ENCODE assay signal across 9 mouse cellular contexts in genomic region chr11:116021328-116022220, GRCm38 (mm10). TPM values are rescaled to one million over a fixed set of nuclear protein-coding genes. Genes with fewer than 3 reads are reported as not detected.
DNase-seq lines count a peak whose midpoint lies in the region; ATAC-seq lines count a peak whose summit lies in the region.
"Had no signal": no experiment of that assay in that cellular context is flagged by ENCODE, and none has a peak within 500 bp of the region (broad histone marks: within the 10 kb centered on the region; RNA-seq: fewer than 3 reads in every experiment).

No protein-coding gene starts in this region.

- no peak for ATAC-seq in liver, embryonic 11.5 days (replicated peaks; ENCODE audit: low FRiP score)
- no peak for ATAC-seq in embryonic facial prominence, embryonic 11.5 days (replicated peaks; ENCODE audit: insufficient number of reproducible peaks, low FRiP score, low TSS enrichment, low read depth)
- no peak for ATAC-seq in neural tube, embryonic 15.5 days (ENCODE audit: low FRiP score)
- no peak for ATAC-seq in inflammation-experienced regulatory T-cells, adult 6 months

- peaks cover 7% of the 10 kb centered on the region; the same call in 1 of the 2 replicates for H3K36me3 ChIP-seq in liver, embryonic 11.5 days (ENCODE audit: control insufficient read depth, insufficient read depth, low read length)
- H3K36me3 ChIP-seq in embryonic facial prominence, embryonic 11.5 days (replicated peaks; ENCODE audit: control insufficient read depth, insufficient read depth, low read depth, low read length) = no peaks in the 10 kb centered on the region
- H3K36me3 ChIP-seq in limb, embryonic 10.5 days = peaks cover 33% of the 10 kb centered on the region
- peaks cover 17% of the 10 kb centered on the region for H3K36me3 ChIP-seq in neural tube, embryonic 15.5 days

- H3K4me1 ChIP-seq in liver, embryonic 11.5 days (replicated peaks; ENCODE audit: control insufficient read depth, insufficient read depth, low read length) = peaks cover 8% of the 10 kb centered on the region; the same call in 1 of the 2 replicates
- H3K4me1 ChIP-seq in embryonic facial prominence, embryonic 11.5 days (ENCODE audit: control insufficient read depth, insufficient read depth, low read length) = no peaks in the 10 kb centered on the region
- H3K4me1 ChIP-seq in limb, embryonic 10.5 days = peaks cover 9% of the 10 kb centered on the region
- H3K4me1 ChIP-seq in neural tube, embryonic 15.5 days = peaks cover 15% of the 10 kb centered on the region

- H3K4me2 ChIP-seq in liver, embryonic 11.5 days = no peak overlapping the region; the same call in 1 of the 2 replicates
- no peak overlapping the region; the same call in 1 of the 2 replicates for H3K4me2 ChIP-seq in embryonic facial prominence, embryonic 11.5 days (ENCODE audit: low read depth, low read length)
- peak overlapping the region; percentile 62 for H3K4me2 ChIP-seq in neural tube, embryonic 15.5 days

- H3K27me3 ChIP-seq in liver, embryonic 11.5 days (replicated peaks; ENCODE audit: control insufficient read depth, insufficient read depth, low read length) = no peaks in the 10 kb centered on the region
- no peaks in the 10 kb centered on the region for H3K27me3 ChIP-seq in embryonic facial prominence, embryonic 11.5 days (ENCODE audit: control insufficient read depth, insufficient read depth, low read length)
- H3K27me3 ChIP-seq in limb, embryonic 10.5 days (ENCODE audit: low read depth, poor library complexity, severe bottlenecking) = no peaks in the 10 kb centered on the region
- no peaks in the 10 kb centered on the region for H3K27me3 ChIP-seq in neural tube, embryonic 15.5 days (replicated peaks)

- no peaks in the 10 kb centered on the region for H3K9me3 ChIP-seq in liver, embryonic 11.5 days (ENCODE audit: control insufficient read depth, low read length)
- H3K9me3 ChIP-seq in embryonic facial prominence, embryonic 11.5 days (replicated peaks; ENCODE audit: control insufficient read depth, low read length) = no peaks in the 10 kb centered on the region
- H3K9me3 ChIP-seq in limb, embryonic 10.5 days (replicated peaks) = no peaks in the 10 kb centered on the region
- H3K9me3 ChIP-seq in neural tube, embryonic 15.5 days (replicated peaks) = no peaks in the 10 kb centered on the region

- DNase-seq in liver, embryonic 11.5 days (ENCODE audit: low spot score) = no peak
- DNase-seq in liver = no peak
- DNase-seq in embryonic facial prominence, embryonic 11.5 days (ENCODE audit: low spot score) = peak; percentile 37
- DNase-seq in limb, embryonic 10.5 days (ENCODE audit: low spot score) = no peak
- DNase-seq in adrenal gland, postnatal 36 days = no peak
- no peak for DNase-seq in left cerebral cortex, adult 8-10 months (ENCODE audit: low spot score in 2 of 2)
- DNase-seq: heart, postnatal 4 days had no signal

- H3K4me3 ChIP-seq in liver, embryonic 11.5 days (ENCODE audit: low read depth, low read length) = 0 out of 2 replicates have a peak overlapping the region, but pooled peaks have one; percentile 3
- no peak overlapping the region for H3K4me3 ChIP-seq in embryonic facial prominence, embryonic 11.5 days (ENCODE audit: low read depth, low read length)
- peak overlapping the region; percentile 44 for H3K4me3 ChIP-seq in limb, embryonic 10.5 days
- peak overlapping the region; percentile 17 for H3K4me3 ChIP-seq in neural tube, embryonic 15.5 days (replicated peaks)

- no peak overlapping the region for H3K9ac ChIP-seq in liver, embryonic 11.5 days (ENCODE audit: low read depth, low read length)
- H3K9ac ChIP-seq in embryonic facial prominence, embryonic 11.5 days (replicated peaks; ENCODE audit: low read length) = no peak overlapping the region
- H3K9ac ChIP-seq in neural tube, embryonic 15.5 days (replicated peaks) = peak overlapping the region; percentile 27; the same call in 1 of the 2 replicates

- 68% methylated on average over 6 of the region's 6 CpGs for WGBS in liver, embryonic 11.5 days
- WGBS in embryonic facial prominence, embryonic 11.5 days = 87% methylated on average over 6 of the region's 6 CpGs
- 89% methylated on average over 6 of the region's 6 CpGs for WGBS in limb, embryonic 10.5 days
- 82% methylated on average over 6 of the region's 6 CpGs for WGBS in neural tube, embryonic 15.5 days

- no peak overlapping the region for H3K27ac ChIP-seq in liver, embryonic 11.5 days (ENCODE audit: low read depth, low read length)
- H3K27ac ChIP-seq in embryonic facial prominence, embryonic 11.5 days (replicated peaks; ENCODE audit: low read depth, low read length) = no peak overlapping the region
- no peak overlapping the region for H3K27ac ChIP-seq in limb, embryonic 10.5 days
- H3K27ac ChIP-seq in neural tube, embryonic 15.5 days (replicated peaks) = no peak overlapping the region

RNA-seq across cellular contexts. Expression of gene H3f3b, which starts 6.2 kb away (rescaled TPM):
- 1,141 and 1,182 TPM in 2 replicates for polyA plus RNA-seq in liver, embryonic 11.5 days (2014; fragmentation: Nextera tagmentation; extraction: Ambion mirVana)
- polyA plus RNA-seq in embryonic facial prominence, embryonic 11.5 days (2014; fragmentation: Nextera tagmentation; extraction: Ambion mirVana) = 2,457 and 2,634 TPM in 2 replicates
- 1,754 and 1,985 TPM in 2 replicates for polyA plus RNA-seq in limb, embryonic 10.5 days (2016; fragmentation: Nextera tagmentation; extraction: Ambion mirVana)
- polyA plus RNA-seq in neural tube, embryonic 15.5 days (2015; fragmentation: Nextera tagmentation; extraction: Ambion mirVana) = 1,496 and 1,502 TPM in 2 replicates
- 100 to 1,000 TPM; 347 to 353 TPM for total RNA-seq in adrenal gland, postnatal 36 days (2021)
- polyA plus RNA-seq in inflammation-experienced regulatory T-cells, adult 6 months (2017; shearing (Covaris generic)) = 1,000 to 10,000 TPM; 1,545 to 2,086 (median 2,075) TPM
- 100 to 1,000 TPM; 272 to 296 (median 284) TPM for total RNA-seq in left cerebral cortex, adult 8-10 months (2022)

RNA-seq across cellular contexts. Expression of gene Unk, which starts 8.5 kb away (rescaled TPM):
- polyA plus RNA-seq in liver, embryonic 11.5 days (2014; fragmentation: Nextera tagmentation; extraction: Ambion mirVana) = 28.9 and 34.1 TPM in 2 replicates
- polyA plus RNA-seq in embryonic facial prominence, embryonic 11.5 days (2014; fragmentation: Nextera tagmentation; extraction: Ambion mirVana) = 21.2 and 21.7 TPM in 2 replicates
- 46.1 and 53.2 TPM in 2 replicates for polyA plus RNA-seq in limb, embryonic 10.5 days (2016; fragmentation: Nextera tagmentation; extraction: Ambion mirVana)
- 31.6 and 33.5 TPM in 2 replicates for polyA plus RNA-seq in neural tube, embryonic 15.5 days (2015; fragmentation: Nextera tagmentation; extraction: Ambion mirVana)
- total RNA-seq in adrenal gland, postnatal 36 days (2021) = 10 to 100 TPM; 18.3 to 20.2 TPM
- 10 to 100 TPM; 10.1 to 14.6 (median 12.7) TPM for polyA plus RNA-seq in inflammation-experienced regulatory T-cells, adult 6 months (2017; shearing (Covaris generic))
- 10 to 100 TPM; 23.4 to 27.7 (median 25.0) TPM for total RNA-seq in left cerebral cortex, adult 8-10 months (2022)

RNA-seq across cellular contexts. Expression of gene Galk1, which starts 9.1 kb away (rescaled TPM):
- 299 and 304 TPM in 2 replicates for polyA plus RNA-seq in liver, embryonic 11.5 days (2014; fragmentation: Nextera tagmentation; extraction: Ambion mirVana)
- 113 and 125 TPM in 2 replicates for polyA plus RNA-seq in embryonic facial prominence, embryonic 11.5 days (2014; fragmentation: Nextera tagmentation; extraction: Ambion mirVana)
- 243 and 283 TPM in 2 replicates for polyA plus RNA-seq in limb, embryonic 10.5 days (2016; fragmentation: Nextera tagmentation; extraction: Ambion mirVana)
- 65.9 and 98.5 TPM in 2 replicates for polyA plus RNA-seq in neural tube, embryonic 15.5 days (2015; fragmentation: Nextera tagmentation; extraction: Ambion mirVana)
- total RNA-seq in adrenal gland, postnatal 36 days (2021) = 10 to 100 TPM; 40.7 to 50.3 TPM
- polyA plus RNA-seq in inflammation-experienced regulatory T-cells, adult 6 months (2017; shearing (Covaris generic)) = 10 to 100 TPM; 14.4 to 20.1 (median 15.9) TPM
- total RNA-seq in left cerebral cortex, adult 8-10 months (2022) = 10 to 100 TPM; 16.1 to 19.7 (median 18.6) TPM

RNA-seq across cellular contexts. Expression of gene Itgb4, which starts 47.1 kb away (rescaled TPM):
- 0.60 and 0.77 TPM in 2 replicates for polyA plus RNA-seq in liver, embryonic 11.5 days (2014; fragmentation: Nextera tagmentation; extraction: Ambion mirVana)
- 0.83 and 0.85 TPM in 2 replicates for polyA plus RNA-seq in embryonic facial prominence, embryonic 11.5 days (2014; fragmentation: Nextera tagmentation; extraction: Ambion mirVana)
- polyA plus RNA-seq in limb, embryonic 10.5 days (2016; fragmentation: Nextera tagmentation; extraction: Ambion mirVana) = 0.90 and 1.6 TPM in 2 replicates
- polyA plus RNA-seq in neural tube, embryonic 15.5 days (2015; fragmentation: Nextera tagmentation; extraction: Ambion mirVana) = 2.0 and 4.9 TPM in 2 replicates
- 1 to 10 TPM; 2.3 to 3.1 TPM for total RNA-seq in adrenal gland, postnatal 36 days (2021)
- polyA plus RNA-seq in inflammation-experienced regulatory T-cells, adult 6 months (2017; shearing (Covaris generic)) = not detected
- 10 to 100 TPM in 3 of 4 experiments, 1 to 10 TPM in 1; 9.4 to 13.4 (median 11.3) TPM for total RNA-seq in left cerebral cortex, adult 8-10 months (2022)

RNA-seq across cellular contexts. Expression of gene Unc13d, which starts 56.2 kb away (rescaled TPM):
- polyA plus RNA-seq in liver, embryonic 11.5 days (2014; fragmentation: Nextera tagmentation; extraction: Ambion mirVana) = 44.8 and 45.3 TPM in 2 replicates
- polyA plus RNA-seq in embryonic facial prominence, embryonic 11.5 days (2014; fragmentation: Nextera tagmentation; extraction: Ambion mirVana) = 0.71 and 1.2 TPM in 2 replicates
- polyA plus RNA-seq in limb, embryonic 10.5 days (2016; fragmentation: Nextera tagmentation; extraction: Ambion mirVana) = 2.4 and 3.7 TPM in 2 replicates
- 1.0 and 7.1 TPM in 2 replicates for polyA plus RNA-seq in neural tube, embryonic 15.5 days (2015; fragmentation: Nextera tagmentation; extraction: Ambion mirVana)
- total RNA-seq in adrenal gland, postnatal 36 days (2021) = under 1 TPM; 0.49 to 0.66 TPM
- 100 to 1,000 TPM in 1 of 3 experiments, 10 to 100 TPM in 2; 80.1 to 128 (median 81.9) TPM for polyA plus RNA-seq in inflammation-experienced regulatory T-cells, adult 6 months (2017; shearing (Covaris generic))
- total RNA-seq in left cerebral cortex, adult 8-10 months (2022) = 1 to 10 TPM; 1.2 to 4.1 (median 1.7) TPM
